Comparison of ENCODE assay signal across 19 mouse cellular contexts in the genomic region with DNA sequence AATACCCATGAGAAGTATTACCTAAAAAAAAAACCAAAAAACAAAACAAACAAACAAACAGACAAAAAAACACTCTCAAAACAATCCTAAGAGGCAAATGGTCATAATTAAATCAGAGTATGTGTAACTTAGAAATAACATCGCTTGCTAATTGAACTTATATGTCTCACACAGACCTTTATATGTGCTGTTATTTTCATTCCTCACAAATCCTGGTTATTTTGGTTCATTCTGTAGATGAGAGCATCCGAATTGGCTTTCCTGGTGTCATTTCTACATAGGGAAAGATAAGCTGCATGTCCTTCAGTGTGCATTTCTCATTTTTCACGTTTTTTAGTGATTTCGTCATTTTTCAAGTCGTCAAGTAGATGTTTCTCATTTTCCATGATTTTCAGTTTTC. TPM values are rescaled to one million over a fixed set of nuclear protein-coding genes. Genes with fewer than 3 reads are reported as not detected.
DNase-seq lines count a peak whose midpoint lies in the region; ATAC-seq and TF ChIP-seq lines count a peak whose summit lies in the region.
"Not testable (repeated sequence)": the region's sequence is repeated elsewhere in the genome, so short reads cannot be mapped to it uniquely, and the experiment has no call there.
"Had no signal": no experiment of that assay in that cellular context is flagged by ENCODE, and none has a peak within 500 bp of the region (broad histone marks: within the 10 kb centered on the region; RNA-seq: fewer than 3 reads in every experiment).

Gene Gm10801, plus strand, starts transcription at position 301 of the 400 bp plus-strand sequence.

- H3K36me3 ChIP-seq in ES-Bruce4 (ENCODE audit: control insufficient read depth, insufficient read depth, low read length, poor library complexity, severe bottlenecking); erythroblast, embryonic 14.5 days (ENCODE audit: control insufficient read depth); megakaryocyte, embryonic 14.5 days (replicated peaks; ENCODE audit: low read length): not testable (repeated sequence)

- not testable (repeated sequence) for TF ChIP-seq EP300 in ES-Bruce4 (IDR thresholded peaks at IDR 0.05; ENCODE audit: insufficient read depth, low read depth, low read length)

- DNase-seq in brain, embryonic 14.5 days (ENCODE audit: low read depth), result not testable (repeated sequence)

- not testable (repeated sequence) for TF ChIP-seq POLR2A in ES-Bruce4 (IDR thresholded peaks at IDR 0.05; ENCODE audit: insufficient read depth, low read length); brain, embryonic 14.5 days (IDR thresholded peaks at IDR 0.05; ENCODE audit: borderline replicate concordance, extremely low read depth, insufficient read depth, insufficient read length, poor library complexity, severe bottlenecking)

- not testable (repeated sequence) for H3K27me3 ChIP-seq in ES-Bruce4 (ENCODE audit: control insufficient read depth, insufficient read depth, low read length, poor library complexity, severe bottlenecking); erythroblast, embryonic 14.5 days (ENCODE audit: control insufficient read depth); megakaryocyte, embryonic 14.5 days (replicated peaks)

- not testable (repeated sequence) for H3K4me1 ChIP-seq in ES-Bruce4 (ENCODE audit: control insufficient read depth, insufficient read depth, low read length); erythroblast, embryonic 14.5 days (ENCODE audit: control insufficient read depth); megakaryocyte, embryonic 14.5 days

- not testable (repeated sequence) for TF ChIP-seq CTCF in ES-Bruce4 (IDR thresholded peaks at IDR 0.05; ENCODE audit: low read depth, low read length); brain, embryonic 14.5 days (IDR thresholded peaks at IDR 0.05; ENCODE audit: borderline replicate concordance, extremely low read depth, insufficient read depth, insufficient read length)

- H3K27ac ChIP-seq in ES-Bruce4 (ENCODE audit: insufficient read depth, low read length), result not testable (repeated sequence)

- not testable (repeated sequence) for H3K9me3 ChIP-seq in ES-Bruce4 (replicated peaks; ENCODE audit: control insufficient read depth, insufficient read depth, low read length, poor library complexity, severe bottlenecking); erythroblast, embryonic 14.5 days (ENCODE audit: control insufficient read depth, low read length); megakaryocyte, embryonic 14.5 days

- not testable (repeated sequence) for ATAC-seq in activated CD4-positive, CD25-positive, alpha-beta regulatory T cell, adult 4 months; neutrophil, adult 5-6 weeks (ENCODE audit: extremely low read depth, insufficient number of reproducible peaks, low FRiP score, poor library complexity, severe bottlenecking)

- not testable (repeated sequence) for H3K9ac ChIP-seq in ES-Bruce4 (ENCODE audit: low read depth, poor library complexity, severe bottlenecking)

- H3K4me3 ChIP-seq in ES-Bruce4 (ENCODE audit: low read depth, low read length); erythroblast, embryonic 14.5 days (replicated peaks); megakaryocyte, embryonic 14.5 days (replicated peaks): not testable (repeated sequence)

RNA-seq across cellular contexts. Expression of gene Gm10801, which starts in this region (rescaled TPM):
- polyA plus RNA-seq in ES-Bruce4 (2011; ENCODE audit: insufficient read depth, insufficient read length, low read depth, missing spikeins), result 16.7 and 18.3 TPM in 2 replicates
- polyA plus RNA-seq in activated CD4-positive, CD25-positive, alpha-beta regulatory T cell, adult 4 months (2017; shearing (Covaris generic)), result 10 to 100 TPM; 14.9 to 39.8 TPM
- polyA plus RNA-seq in brain, embryonic 14.5 days (2012; rRNA removed), result 4.9 and 29.3 TPM in 2 replicates
- polyA plus RNA-seq in erythroblast, embryonic 14.5 days (2012), result 13.3 and 18.1 TPM in 2 replicates
- polyA plus RNA-seq in megakaryocyte, embryonic 14.5 days (2012; ENCODE audit: insufficient read depth, low replicate concordance), result 42.3 and 459 TPM in 2 replicates
- 572 and 681 TPM in 2 replicates for total RNA-seq in neutrophil, adult 5-6 weeks (2017)
- total RNA-seq: gastrocnemius, adult 18-20 months; gastrocnemius, postnatal 10 days; gastrocnemius, postnatal 36 days; heart, postnatal 14 days; heart, postnatal 4 days had no signal
- polyA plus RNA-seq: embryonic facial prominence, embryonic 10.5 days; forebrain, embryonic 10.5 days; forebrain, embryonic 16.5 days; heart, adult 2 months; heart, embryonic 10.5 days; intestine, embryonic 14.5 days; intestine, postnatal 0 days; kidney, adult 2 months had no signal
